Mouse (Mus musculus): Measurements from ENCODE around the gene Hnrnpa0.
"Not testable (repeated sequence)": the region's sequence is repeated elsewhere in the genome, so short reads cannot be mapped to it uniquely, and the experiment has no call there.

Hnrnpa0 gene

DNA sequence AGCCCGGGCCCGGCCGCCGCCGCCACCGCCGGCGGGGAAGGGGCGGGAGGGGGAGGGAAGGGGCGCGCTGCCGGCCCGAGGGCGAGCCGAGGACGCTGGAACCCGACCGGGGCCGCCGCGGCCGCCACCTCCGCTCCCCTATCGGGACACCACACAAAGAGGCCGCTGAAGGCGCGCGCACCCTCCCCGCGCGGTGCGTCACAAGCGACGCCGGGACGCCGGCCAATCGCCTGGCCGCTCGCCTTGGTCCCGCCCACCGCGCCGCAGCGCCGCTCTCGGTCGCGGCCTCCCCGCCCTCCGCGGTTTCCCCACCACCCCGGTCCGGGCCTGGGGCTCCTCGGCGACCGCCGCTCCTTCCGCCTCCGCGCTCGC, at the start of gene Hnrnpa0:
TSS of gene Hnrnpa0 (minus strand) at position 161 of the 372 bp plus-strand sequence.
- DNase-seq (ENCODE audit: low spot score in 2 of 2): peak; percentile 90 to 93

DNA sequence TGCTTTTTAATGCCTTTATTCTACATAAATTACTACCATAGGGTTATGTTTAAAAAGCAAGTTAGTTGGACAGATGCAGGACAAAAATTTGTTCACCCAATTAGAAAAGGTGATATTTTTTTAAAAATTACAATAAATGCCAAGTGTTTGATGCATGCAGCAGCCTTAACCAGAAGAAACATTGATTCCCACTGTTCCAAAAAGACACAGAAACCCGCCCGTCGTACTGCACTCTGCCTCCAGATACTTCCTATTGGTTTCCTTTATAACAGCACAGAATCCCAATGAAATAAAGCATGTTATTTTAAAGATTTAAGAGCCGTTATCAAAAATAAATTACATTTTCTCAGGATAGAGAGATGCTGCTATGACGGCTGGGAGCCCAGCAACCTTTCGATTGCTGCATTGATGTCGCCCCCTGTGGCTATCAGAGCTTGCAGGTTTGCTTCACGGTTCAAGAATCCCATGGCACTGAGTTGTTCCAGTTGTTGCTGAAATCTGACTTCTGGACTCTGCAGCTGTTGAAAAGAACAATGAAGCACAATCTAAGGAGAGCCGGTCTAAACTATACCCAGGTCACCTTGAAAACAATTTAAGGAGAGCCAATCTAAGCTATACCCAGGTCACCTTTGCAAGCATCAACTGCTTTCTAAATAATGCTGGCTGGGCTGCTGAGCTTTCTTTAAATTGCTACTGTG, 49.3 kb upstream of the Hnrnpa0 start:
- peak; percentile 100 for DNase-seq (ENCODE audit: low spot score in 2 of 2)

DNA sequence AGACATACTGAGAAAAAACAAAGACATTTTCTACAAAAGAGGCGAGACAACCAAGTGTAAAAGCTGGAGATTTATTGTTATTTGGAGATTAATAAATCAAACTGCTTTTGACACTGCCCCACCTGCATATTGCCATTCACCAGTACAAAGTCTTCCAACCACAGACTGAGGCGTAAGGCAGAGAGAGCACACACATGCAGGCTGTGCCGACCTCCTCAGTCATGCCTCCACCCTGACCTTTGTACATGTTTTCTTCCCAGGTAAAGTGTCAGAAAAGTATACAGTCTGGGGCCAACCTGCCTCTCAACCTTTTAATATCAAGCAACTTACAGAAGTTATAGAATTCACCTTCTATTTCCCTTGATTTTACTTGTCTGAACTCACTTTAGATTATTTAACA, 47.7 kb upstream of the Hnrnpa0 start:
- no peak for DNase-seq (ENCODE audit: low spot score in 2 of 2)

DNA sequence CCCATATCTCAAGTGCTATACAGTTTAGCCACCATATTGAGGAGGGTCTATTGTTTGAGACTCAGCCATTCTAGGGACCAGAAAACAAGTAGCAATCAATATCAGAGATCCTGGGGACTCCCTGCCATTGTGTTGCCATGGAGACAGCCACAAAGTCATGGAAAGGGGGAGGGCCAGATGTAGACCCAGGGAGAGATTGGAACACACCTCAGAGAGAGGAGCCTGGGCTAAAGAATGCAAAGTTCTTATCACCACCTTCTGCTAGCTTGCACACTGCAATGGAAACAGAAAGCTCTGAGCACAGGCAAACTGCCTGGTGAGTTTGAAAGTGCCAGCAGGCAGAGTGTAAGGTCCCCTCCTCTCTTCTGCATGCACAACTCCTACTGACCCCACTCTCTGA, 39.8 kb upstream of the Hnrnpa0 start:
- DNase-seq (ENCODE audit: low spot score in 2 of 2): no peak

DNA sequence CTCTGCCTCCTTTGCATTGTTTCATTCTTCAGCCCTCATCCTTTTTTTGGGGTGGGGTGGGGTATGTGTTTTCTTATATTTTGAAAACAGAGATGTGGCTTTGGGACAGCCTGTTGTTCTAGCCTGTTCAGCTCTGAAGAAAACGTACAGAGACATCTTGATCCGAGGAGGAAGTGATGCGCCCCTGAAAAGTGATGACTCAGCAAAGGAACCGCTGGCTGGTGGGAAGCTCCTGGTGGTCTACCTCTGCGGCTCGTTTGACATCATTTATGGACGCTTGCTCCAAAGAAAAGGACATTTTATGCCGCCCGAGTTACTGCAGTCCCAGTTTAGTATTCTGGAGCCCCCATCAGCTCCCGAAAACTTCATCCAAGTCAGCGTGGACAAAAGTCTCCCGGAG, 35.0 kb upstream of the Hnrnpa0 start:
- DNase-seq (ENCODE audit: low spot score in 2 of 2): no peak

DNA sequence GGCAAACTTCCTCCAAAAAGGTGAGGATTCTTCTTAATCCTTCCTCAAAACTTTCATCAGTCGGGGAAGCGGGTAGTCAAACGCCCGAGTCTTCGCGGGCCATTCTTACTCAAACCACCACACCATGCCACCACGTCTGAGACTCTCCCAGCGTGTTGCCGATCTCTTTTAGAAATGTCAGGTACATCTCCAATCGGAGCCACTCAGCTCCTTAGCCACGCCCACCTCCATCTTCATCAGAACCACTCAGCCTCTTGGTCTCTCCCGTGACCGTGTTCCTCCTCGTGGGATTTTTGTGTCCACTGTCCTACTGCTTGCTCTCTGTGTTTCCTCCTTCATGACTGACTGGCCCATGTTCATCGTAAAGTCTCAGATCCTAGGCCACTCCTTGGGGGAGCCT, 32.4 kb upstream of the Hnrnpa0 start:
- no peak for DNase-seq (ENCODE audit: low spot score in 2 of 2)

DNA sequence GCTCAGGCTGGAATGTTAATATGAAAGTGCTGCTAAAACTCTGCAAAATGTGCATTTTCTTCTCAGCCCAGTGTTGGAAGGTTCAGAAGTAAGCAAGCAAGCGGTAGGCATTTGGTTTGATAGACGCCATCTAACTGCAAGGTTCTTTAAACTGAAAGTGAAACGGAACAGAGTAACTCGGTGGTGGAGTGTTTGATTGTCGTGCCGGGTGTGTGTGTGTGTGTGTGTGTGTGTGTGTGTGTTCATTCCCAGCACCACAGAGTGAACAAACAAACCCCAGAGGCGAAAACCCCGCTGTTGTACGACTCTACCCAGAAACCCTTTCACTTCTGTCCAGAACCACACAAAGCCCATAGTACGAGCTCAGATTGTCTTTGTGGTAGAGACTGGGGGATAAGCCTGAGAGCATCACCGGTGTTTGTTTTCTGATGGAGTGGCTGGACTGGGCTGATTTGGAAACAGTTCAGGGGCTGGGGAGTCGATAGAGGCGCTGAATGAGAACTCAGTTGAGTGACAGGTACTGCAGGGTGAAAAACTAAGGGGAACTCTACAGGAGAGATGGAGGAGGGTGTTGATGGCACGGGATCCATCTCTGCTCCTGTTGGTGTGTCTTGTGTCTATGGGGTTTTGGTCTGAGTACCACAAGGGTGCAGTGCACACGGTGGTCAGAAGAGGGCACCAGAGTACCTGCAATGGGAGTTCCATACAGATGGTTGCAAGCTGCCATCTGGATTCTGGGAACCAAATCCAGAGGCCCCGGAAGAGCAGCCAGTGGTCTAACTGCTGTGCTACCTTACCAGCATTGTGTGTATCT, 29.9 kb upstream of the Hnrnpa0 start:
- peak; percentile 77 to 80 for DNase-seq (ENCODE audit: low spot score in 2 of 2)

DNA sequence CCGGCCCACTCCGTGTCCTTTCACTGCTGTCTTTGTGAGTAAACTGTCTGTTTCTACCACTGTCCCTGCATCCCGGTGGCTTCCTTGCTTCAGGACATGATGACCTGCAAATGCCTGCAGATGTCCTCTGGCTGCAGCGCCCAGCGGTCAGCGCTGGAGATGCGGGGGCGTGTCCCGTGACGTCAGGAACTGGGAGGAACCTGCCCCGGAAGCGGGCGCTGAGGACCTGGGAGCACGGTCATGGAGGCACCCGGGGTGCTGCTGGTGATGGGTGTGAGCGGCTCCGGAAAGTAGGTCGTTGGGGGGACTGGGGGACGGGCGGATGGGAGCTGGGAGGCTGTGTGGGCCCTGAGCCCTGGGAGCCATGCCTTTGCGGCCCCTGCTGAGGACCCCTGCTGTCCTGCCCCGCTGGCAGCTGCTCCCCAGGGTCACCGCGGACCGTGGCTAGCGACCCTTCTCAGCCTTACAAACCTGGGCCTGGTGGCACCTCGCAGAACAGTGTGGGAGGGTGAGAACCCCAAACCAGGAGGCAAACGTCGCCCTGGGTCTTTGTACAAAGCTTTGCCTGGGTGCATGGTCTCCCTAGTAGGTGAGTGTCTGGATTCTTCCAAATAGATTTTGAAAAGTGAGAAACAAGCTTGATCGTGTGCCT, 29.2 kb upstream of the Hnrnpa0 start, which contains the start of gene Idnk:
TSS of gene Idnk (plus strand) at position 203 of the 652 bp plus-strand sequence.
- peak; percentile 78 to 91 for DNase-seq (ENCODE audit: low spot score in 2 of 2)

DNA sequence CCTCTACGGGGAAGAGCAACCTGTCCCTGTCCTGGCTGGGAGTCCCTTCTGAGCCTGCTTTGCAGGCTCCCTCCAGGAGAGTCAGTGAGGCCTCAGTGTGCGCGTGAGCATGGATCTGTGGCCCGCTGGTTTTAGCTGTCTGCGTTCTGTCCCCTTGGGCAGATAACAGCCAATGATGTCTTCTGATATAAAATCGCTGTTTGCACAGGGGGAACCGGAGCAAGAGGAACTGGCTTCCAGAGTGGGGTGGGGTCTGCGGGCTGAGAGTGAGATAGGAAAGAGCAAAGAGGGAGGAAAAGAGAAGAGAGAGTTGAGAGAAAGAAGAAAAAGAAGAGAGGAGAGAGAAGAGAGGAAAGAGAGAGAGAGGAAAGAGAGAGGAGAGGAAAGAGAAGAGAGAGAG, 28.7 kb upstream of the Hnrnpa0 start:
- no peak for DNase-seq (ENCODE audit: low spot score in 2 of 2)

DNA sequence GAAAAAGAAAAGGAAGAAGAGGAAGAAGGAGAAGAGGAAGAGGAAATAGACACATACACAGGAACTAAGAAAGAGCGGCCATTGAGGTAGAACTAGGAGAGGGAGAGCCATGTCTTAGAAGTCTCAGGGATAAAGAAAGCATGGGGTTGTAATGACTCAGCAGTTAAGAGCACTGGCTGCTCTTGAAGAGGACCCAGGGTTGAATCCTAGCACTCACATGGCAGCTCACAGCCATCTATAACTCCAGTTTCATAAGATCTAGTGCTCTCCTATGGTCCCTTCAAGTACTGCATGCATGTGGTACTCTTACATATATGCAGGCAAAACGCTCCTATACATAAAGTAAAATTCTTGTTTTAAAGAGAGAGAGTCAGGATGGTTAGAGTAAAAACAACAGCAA, 27.7 kb upstream of the Hnrnpa0 start:
- DNase-seq (ENCODE audit: low spot score in 2 of 2): no peak

DNA sequence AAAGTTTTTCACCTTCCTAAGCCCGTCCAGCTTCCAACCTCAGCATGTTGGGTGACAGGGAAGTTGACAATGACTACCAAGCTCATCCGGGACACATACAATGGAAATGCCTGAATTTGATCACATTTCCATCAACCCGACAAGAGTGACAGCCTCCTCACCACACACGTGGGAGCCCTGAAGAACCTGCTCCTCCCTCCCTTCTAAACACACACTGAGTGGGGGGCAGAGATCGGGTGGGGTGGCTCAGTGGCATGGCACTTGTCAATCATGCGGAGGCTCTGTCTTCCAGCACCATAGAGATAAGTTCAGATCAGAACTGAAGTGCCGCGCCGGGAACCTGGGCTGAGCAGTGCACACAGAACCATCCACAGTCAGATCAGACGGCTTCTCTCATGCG, 22.1 kb upstream of the Hnrnpa0 start:
- no peak for DNase-seq (ENCODE audit: low spot score in 2 of 2)

DNA sequence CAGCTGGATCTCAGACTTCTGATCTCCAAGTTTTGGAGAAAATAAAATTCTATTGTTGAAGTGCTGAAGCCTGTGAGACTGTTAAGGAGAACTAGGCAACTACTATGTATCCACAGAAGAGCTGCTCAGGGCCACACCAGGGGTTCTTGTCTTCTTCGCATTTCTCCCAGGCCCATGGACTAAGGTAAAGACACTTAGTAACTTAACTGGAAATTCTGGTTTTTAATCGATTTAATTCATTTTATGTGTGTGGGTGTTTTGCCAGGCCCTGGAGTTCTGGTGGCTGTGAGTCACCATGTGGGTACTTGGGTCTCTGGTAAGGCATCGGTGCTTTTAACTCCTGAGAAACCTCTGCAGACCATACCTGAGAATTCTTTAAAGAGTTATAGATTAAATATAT, 21.3 kb upstream of the Hnrnpa0 start:
- DNase-seq (ENCODE audit: low spot score in 2 of 2): no peak

DNA sequence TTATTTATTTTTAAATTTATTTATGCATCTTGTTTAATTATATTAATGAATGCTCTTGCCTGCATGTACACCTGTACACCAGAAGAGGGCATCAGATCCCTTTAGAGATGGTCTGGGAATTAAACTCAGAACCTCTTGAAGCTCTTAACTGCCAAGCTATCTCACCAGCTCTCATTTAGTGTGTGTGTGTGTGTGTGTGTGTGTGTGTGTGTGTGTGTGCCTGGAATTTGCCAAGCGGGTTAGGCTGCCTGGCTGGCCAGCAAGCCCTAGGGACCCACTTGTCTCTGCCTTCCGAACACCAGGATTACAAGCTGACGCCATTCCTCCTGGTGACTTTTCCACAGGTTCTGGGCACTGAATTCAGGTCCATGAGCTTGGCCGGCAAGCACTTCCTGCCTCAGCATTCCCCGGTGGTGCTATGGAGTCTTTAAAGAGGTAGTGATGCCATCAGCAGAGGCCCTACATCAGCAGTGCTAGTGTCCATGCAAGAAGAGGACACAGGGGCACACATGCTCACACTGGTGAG, 20.7 kb upstream of the Hnrnpa0 start:
- no peak for DNase-seq (ENCODE audit: low spot score in 2 of 2)

DNA sequence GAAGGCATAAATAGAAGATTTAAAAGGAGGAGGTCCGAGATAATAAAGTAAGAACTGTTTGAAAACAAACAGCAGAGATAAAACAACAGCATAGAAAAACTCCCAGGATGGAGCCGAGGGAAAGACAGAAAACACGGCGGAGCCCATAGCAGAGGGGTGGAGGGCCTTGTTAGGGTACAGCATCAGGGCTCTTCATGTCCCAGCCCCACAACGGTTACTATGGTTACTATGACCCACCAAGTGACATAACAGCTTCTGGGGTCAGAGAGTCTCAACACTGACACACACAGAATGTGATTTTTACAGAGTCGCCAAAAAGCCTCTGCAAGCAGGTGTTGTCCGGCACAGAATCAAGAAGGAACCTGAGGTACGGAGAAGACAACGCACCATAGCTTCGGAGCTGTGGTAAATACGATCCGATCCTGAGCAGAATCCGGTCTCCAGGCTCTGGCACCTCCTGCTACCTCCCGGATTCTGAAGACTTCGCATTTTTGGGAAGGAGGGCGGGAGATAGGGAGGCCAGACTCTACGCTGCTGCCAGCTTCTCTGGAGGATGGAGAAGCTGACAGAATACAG, 20.0 kb upstream of the Hnrnpa0 start:
- peak; percentile 27 to 34 for DNase-seq (ENCODE audit: low spot score in 2 of 2)

DNA sequence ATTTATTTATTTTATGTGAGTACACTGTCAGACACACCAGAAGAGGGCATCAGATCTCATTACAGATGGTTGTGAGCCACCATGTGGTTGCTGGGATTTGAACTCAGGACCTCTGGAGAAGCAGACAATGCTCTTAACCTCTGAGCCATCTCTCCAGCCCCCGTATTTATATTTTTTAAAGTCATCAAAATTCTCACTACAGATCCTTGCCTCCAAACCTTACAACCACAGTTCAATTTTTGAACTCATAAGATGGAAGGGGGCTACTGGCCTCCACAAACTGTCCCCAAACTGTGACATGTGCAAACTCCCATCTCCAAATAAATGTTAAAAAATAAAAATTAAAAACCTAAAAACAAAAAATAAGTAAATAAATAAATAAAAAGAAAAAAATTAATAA, 19.4 kb upstream of the Hnrnpa0 start:
- no peak for DNase-seq (ENCODE audit: low spot score in 2 of 2)

DNA sequence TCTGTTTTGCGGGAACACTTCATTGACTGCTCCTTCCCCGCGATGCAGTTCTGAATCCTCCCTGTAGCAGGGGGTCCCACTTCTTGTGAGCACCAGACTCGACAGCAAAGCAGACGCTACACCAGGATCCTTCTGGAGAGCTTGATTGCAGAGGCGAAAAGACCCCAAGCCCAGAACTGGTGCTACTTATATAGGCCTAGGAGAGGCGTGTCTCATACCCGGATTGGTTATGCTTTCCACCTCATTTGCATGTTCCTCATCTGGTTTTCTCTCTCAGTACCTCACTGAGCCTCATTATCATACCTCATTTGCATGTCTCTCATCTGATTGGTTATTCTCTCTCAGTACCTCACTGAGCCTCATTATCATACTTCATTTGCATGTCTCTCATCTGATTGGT, 18.2 kb upstream of the Hnrnpa0 start:
- not testable (repeated sequence) for DNase-seq (ENCODE audit: low spot score in 2 of 2)

DNA sequence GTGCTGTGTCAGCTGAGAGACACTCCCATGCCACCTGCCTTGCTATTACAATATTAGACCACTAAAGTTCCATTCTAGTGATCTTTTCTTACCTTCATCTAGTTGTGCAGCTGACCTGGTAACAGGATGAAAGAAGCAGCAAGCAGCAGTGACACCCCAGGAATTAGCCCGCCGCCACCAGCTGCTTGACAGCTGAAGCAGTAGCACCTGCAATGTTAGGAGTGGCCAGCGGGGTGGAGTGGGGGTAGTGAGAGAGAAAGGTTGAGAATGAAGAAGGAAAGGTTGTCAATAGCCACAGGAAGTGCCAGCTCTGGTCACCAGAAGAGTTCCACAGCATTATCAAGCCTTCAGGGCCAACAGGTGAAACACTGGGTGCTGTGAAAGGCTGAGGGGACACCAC, 3.3 kb upstream of the Hnrnpa0 start:
- DNase-seq (ENCODE audit: low spot score in 2 of 2): no peak

DNA sequence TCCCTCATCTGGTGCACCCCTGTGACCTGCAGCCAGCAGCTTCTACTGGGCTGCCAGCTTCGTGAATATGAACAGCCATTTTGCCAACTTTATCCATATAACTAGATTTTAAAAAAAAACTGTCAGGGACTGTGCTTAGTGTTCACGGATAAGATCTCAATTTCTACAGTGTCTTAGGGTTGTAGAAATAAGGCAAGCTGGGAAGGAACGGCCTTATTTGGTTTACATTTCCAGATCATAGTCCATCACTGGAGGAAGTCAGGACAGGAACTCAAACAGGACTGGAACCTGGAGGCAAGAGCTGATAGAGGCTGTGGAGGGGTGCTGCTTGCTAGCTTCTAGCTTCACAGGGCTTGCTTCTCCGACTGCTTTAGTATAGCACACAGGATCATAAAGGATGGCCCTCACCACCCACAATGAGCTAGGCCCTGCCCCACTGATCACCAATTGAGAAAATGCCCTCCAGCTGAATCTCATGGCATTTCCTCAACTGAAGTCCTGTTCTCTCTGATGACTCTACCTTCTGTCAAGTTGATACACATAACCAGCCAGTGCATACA, 1.4 kb upstream of the Hnrnpa0 start:
- DNase-seq (ENCODE audit: low spot score in 2 of 2): no peak

DNA sequence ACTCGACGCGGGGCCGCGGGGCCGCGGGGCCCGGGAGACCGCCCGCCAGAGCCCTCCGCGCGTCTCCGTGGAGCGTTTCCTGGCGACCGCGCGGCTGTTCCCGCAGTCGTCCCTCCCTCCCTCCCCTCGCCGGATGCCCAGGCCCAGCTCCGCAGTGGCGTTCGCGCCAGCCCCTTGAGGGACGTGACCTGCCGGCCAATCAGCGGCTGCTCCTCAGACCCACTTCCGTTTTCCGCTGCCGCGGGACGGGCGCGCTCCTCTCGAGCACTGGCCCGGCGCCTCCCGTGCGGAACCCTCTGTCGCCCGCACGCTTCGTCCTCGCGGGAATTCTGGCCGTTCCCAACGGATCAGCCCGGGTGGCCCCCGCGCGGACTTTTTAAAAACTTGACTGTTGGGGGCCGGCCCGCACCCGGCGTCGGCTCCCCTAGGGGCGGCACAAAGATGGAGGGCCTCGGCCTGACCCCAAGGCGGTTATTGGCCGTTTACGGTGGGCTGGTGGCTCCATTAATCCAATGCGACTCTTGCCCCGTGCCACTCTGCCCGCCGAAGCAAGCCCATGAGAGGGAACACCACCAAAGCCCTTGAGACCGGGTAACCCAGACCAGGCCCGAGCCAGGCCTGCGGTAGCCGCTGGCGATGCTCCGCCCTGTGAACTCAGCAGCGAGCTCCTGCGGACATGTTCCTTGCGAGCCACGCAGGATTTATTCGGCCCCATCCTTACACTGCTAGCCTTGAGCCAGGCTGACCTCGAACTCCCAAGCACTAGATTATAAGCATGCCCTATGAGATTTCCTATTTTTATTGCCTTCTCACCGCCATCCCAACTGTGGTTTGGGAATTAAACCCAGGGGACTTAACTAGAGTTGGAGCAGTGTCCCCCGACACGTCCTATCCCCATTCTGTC, 664 bp upstream of the Hnrnpa0 start:
- DNase-seq (ENCODE audit: low spot score in 2 of 2): peak; percentile 93 to 96

DNA sequence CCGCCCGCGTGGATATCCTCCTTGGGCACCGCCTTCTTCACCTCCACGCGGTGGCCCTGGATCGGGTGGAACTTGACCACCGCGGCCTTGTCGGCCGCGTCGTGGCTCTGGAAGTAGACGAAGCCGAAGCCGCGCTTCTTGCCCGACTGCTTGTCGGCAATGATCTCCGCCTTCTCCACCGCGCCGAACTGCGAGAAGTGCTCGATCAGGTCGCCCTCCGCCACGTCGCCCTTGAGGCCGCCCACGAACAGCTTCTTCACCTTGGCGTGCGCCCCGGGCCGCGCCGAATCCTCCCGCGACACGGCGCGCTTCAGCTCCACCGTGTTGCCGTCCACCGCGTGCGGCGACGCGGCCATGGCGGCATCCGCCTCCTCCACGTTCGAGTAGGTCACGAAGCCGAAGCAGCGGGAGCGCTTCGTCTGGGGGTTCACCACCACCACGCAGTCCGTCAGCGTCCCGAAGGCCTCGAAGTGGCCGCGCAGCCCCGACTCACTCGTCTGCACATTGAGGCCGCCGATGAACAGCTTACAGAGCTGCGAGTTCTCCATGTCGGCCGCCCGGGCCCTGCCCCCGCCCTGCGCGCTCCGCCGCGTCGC, 492 bp downstream of the Hnrnpa0 start:
- DNase-seq (ENCODE audit: low spot score in 2 of 2): peak in 1 of 2 experiments; percentile 49

Measured in urinary bladder, postnatal 36 days (tissue).